Mouse (Mus musculus) CD4-positive, CD25-positive, alpha-beta regulatory T cell (primary cell): ENCODE data around the gene Bid. TPM values are rescaled to one million over a fixed set of nuclear protein-coding genes. Genes with fewer than 3 reads are reported as not detected.

ENCODE experiments used
- polyA plus RNA-seq: library from polyadenylated mRNA; unstranded; fragments of 100-300 nt; shearing (Covaris generic); gene quantifications from one replicate; pipeline ENCODE4 v1.2.1, GENCODE M21; 2017

Gene Bid
- polyA plus RNA-seq: 49.1 TPM

GRCm38 (mm10) chr6:120916074-120916971 lies at the start of gene Bid:
Gene Bid, minus strand, starts transcription at chr6:120916853.

Other genes with a start within 250 kb of the Bid start
- 0.18 TPM for gene Slc25a18, start 143.3 kb downstream of the Bid start, polyA plus RNA-seq
- 122 TPM for gene Atp6v1e1, start 94.1 kb downstream of the Bid start, polyA plus RNA-seq
- gene Bcl2l13, start 80.6 kb downstream of the Bid start, polyA plus RNA-seq: 23.2 TPM
- gene Mical3, start 214.1 kb upstream of the Bid start, polyA plus RNA-seq: 12.9 TPM